28 mouse cellular contexts compared by ENCODE assay signal in the genomic region with DNA sequence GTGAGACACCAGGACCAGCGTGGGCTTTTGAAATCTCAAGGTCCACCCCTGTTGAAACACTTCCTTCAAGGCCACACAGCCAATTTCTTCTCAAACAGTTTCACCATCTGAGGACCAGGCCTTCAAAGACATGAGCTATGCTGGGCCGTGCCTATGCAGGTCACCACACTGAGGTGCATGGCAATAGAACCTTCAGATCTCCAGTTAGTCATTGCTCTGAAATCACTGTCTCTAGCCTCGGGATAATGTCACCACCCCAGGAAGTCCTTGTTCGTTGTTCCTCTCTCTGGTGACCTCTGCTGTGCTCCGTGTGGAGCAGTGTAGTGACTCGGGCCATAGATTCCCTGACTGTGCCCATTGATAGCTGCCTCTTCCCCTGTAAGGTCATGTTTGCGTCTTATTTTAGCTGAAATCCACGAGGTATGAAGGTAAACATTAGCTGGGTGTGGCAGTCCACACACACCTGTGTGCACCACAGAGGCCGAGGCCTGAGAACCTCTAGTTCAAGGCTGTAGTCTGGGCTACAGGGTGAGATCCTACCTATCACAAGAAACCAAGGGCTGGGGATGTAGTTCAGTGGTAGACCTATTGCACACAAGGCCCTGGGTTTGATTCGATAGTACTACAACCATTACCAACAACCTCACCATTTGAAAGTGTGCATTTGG. TPM values are rescaled to one million over a fixed set of nuclear protein-coding genes. Genes with fewer than 3 reads are reported as not detected.
A peak's percentile ranks its signal among the peaks of the same experiment; 100 is the strongest.
DNase-seq lines count a peak whose midpoint lies in the region; ATAC-seq lines count a peak whose summit lies in the region.
"Had no signal": no experiment of that assay in that cellular context is flagged by ENCODE, and none has a peak within 500 bp of the region (broad histone marks: within the 10 kb centered on the region; RNA-seq: fewer than 3 reads in every experiment).

No protein-coding gene starts in this region.

- H3K9ac ChIP-seq in intestine, embryonic 15.5 days = no peak overlapping the region
- H3K9ac ChIP-seq in stomach, embryonic 14.5 days (replicated peaks; ENCODE audit: low read depth, low read length) = no peak overlapping the region
- H3K9ac ChIP-seq: forebrain, embryonic 15.5 days; hindbrain, embryonic 13.5 days; limb, embryonic 12.5 days; midbrain, embryonic 12.5 days; neural tube, embryonic 12.5 days had no signal

- no peak overlapping the region for H3K4me2 ChIP-seq in intestine, embryonic 15.5 days (replicated peaks)
- H3K4me2 ChIP-seq in stomach, embryonic 14.5 days (replicated peaks; ENCODE audit: low read depth, low read length) = no peak overlapping the region
- H3K4me2 ChIP-seq: forebrain, embryonic 15.5 days; hindbrain, embryonic 13.5 days; limb, embryonic 12.5 days; midbrain, embryonic 12.5 days; neural tube, embryonic 12.5 days had no signal

- no peaks in the 10 kb centered on the region for H3K27me3 ChIP-seq in intestine, embryonic 15.5 days (replicated peaks)
- no peaks in the 10 kb centered on the region for H3K27me3 ChIP-seq in stomach, embryonic 14.5 days (ENCODE audit: control insufficient read depth, insufficient read depth, low read length)
- H3K27me3 ChIP-seq: CH12.LX; forebrain, embryonic 15.5 days; hindbrain, embryonic 13.5 days; limb, embryonic 12.5 days; midbrain, embryonic 12.5 days; neural tube, embryonic 12.5 days; Patski had no signal

- intact Hi-C loops in heart, postnatal 25 days (cut with DNase I) = no loop called here
- intact Hi-C loops in gastrocnemius, postnatal 14 days (cut with DNase I; ENCODE audit: low total_unique reads) = loop anchor here (10.0 kb wide), 1 partner anchor 214 kb away; no protein-coding TSS in a partner anchor

- H3K9me3 ChIP-seq in intestine, embryonic 15.5 days = no peaks in the 10 kb centered on the region
- no peaks in the 10 kb centered on the region for H3K9me3 ChIP-seq in stomach, embryonic 14.5 days (ENCODE audit: control insufficient read depth, low read depth, low read length)
- H3K9me3 ChIP-seq: embryonic facial prominence, embryonic 10.5 days; forebrain, embryonic 15.5 days; G1E; hindbrain, embryonic 13.5 days; limb, embryonic 12.5 days; midbrain, embryonic 12.5 days; neural tube, embryonic 12.5 days had no signal

- ATAC-seq in intestine, embryonic 15.5 days = peak; percentile 44; the same call in 1 of the 2 replicates
- 0 out of 2 replicates have a peak, but pooled peaks have one; percentile 28 for ATAC-seq in stomach, embryonic 14.5 days (ENCODE audit: insufficient number of reproducible peaks, insufficient read depth, low FRiP score, low read depth)
- ATAC-seq: forebrain, embryonic 15.5 days; lung, postnatal 0 days; Patski had no signal

- H3K27ac ChIP-seq in intestine, embryonic 15.5 days = no peak overlapping the region
- no peak overlapping the region for H3K27ac ChIP-seq in stomach, embryonic 14.5 days (ENCODE audit: low read length)
- H3K27ac ChIP-seq: embryonic facial prominence, embryonic 10.5 days; forebrain, embryonic 15.5 days; hindbrain, embryonic 13.5 days; limb, embryonic 12.5 days; macrophage; midbrain, embryonic 12.5 days; neural tube, embryonic 12.5 days had no signal

- no peaks in the 10 kb centered on the region for H3K36me3 ChIP-seq in intestine, embryonic 15.5 days
- no peaks in the 10 kb centered on the region for H3K36me3 ChIP-seq in stomach, embryonic 14.5 days (ENCODE audit: control insufficient read depth, insufficient read depth, low read length)
- H3K36me3 ChIP-seq: embryonic facial prominence, embryonic 10.5 days; forebrain, embryonic 15.5 days; hindbrain, embryonic 13.5 days; limb, embryonic 12.5 days; midbrain, embryonic 12.5 days; neural tube, embryonic 12.5 days had no signal

- no peak overlapping the region for H3K4me3 ChIP-seq in intestine, embryonic 15.5 days (replicated peaks)
- H3K4me3 ChIP-seq in stomach, embryonic 14.5 days (ENCODE audit: low read depth, low read length) = no peak overlapping the region
- H3K4me3 ChIP-seq: embryonic facial prominence, embryonic 10.5 days; forebrain, embryonic 15.5 days; hindbrain, embryonic 13.5 days; limb, embryonic 12.5 days; midbrain, embryonic 12.5 days; neural tube, embryonic 12.5 days had no signal

- peak; percentile 64 for DNase-seq in heart, adult 11 months
- DNase-seq in heart, postnatal 25 days (ENCODE audit: low spot score) = no peak
- peak; percentile 44 for DNase-seq in 416B (ENCODE audit: low read depth)
- no peak for DNase-seq in right cerebral cortex, postnatal 10 days (ENCODE audit: low spot score in 2 of 2)
- no peak for DNase-seq in gastrocnemius, postnatal 14 days
- DNase-seq: adrenal gland, postnatal 10 days; B cell, adult 2 months; cerebellum, adult 11 months; cerebellum, postnatal 10 days; heart, adult 18-20 months; heart, postnatal 36 days; kidney, adult 8-10 months; kidney, postnatal 14 days; layer of hippocampus, postnatal 36 days; thymus, postnatal 14 days had no signal

- no peaks in the 10 kb centered on the region for H3K4me1 ChIP-seq in intestine, embryonic 15.5 days (replicated peaks)
- no peaks in the 10 kb centered on the region for H3K4me1 ChIP-seq in stomach, embryonic 14.5 days (ENCODE audit: control insufficient read depth, insufficient read depth, low read length)
- H3K4me1 ChIP-seq: forebrain, embryonic 15.5 days; hindbrain, embryonic 13.5 days; limb, embryonic 12.5 days; midbrain, embryonic 12.5 days; neural tube, embryonic 12.5 days had no signal

- 72% methylated on average over 10 of the region's 10 CpGs for WGBS in intestine, embryonic 15.5 days
- 69% methylated on average over 10 of the region's 10 CpGs for WGBS in stomach, embryonic 14.5 days

RNA-seq across cellular contexts. Expression of a gene that starts 29.3 kb away (rescaled TPM):
- 10 to 100 TPM; 68.7 to 74.8 TPM for total RNA-seq in heart, postnatal 25 days (2021)
- polyA plus RNA-seq in intestine, embryonic 15.5 days (2015; fragmentation: Nextera tagmentation; extraction: Ambion mirVana) = 237 and 255 TPM in 2 replicates
- 164 and 206 TPM in 2 replicates for polyA plus RNA-seq in stomach, embryonic 14.5 days (2014; fragmentation: Nextera tagmentation; extraction: Ambion mirVana)
- total RNA-seq in gastrocnemius, postnatal 14 days (2021) = 10 to 100 TPM; 42.7 to 47.5 TPM

RNA-seq across cellular contexts. Expression of a gene that starts 46.5 kb away (rescaled TPM):
- 1 to 10 TPM; 9.4 to 9.7 TPM for total RNA-seq in heart, postnatal 25 days (2021)
- 9.0 and 9.6 TPM in 2 replicates for polyA plus RNA-seq in intestine, embryonic 15.5 days (2015; fragmentation: Nextera tagmentation; extraction: Ambion mirVana)
- 17.2 and 19.7 TPM in 2 replicates for polyA plus RNA-seq in stomach, embryonic 14.5 days (2014; fragmentation: Nextera tagmentation; extraction: Ambion mirVana)
- total RNA-seq in gastrocnemius, postnatal 14 days (2021) = 1 to 10 TPM; 6.5 to 9.3 TPM

RNA-seq across cellular contexts. Expression of a gene that starts 50.9 kb away (rescaled TPM):
- 10 to 100 TPM; 17.9 to 23.5 TPM for total RNA-seq in heart, postnatal 25 days (2021)
- polyA plus RNA-seq in intestine, embryonic 15.5 days (2015; fragmentation: Nextera tagmentation; extraction: Ambion mirVana) = 15.4 and 17.7 TPM in 2 replicates
- polyA plus RNA-seq in stomach, embryonic 14.5 days (2014; fragmentation: Nextera tagmentation; extraction: Ambion mirVana) = 17.7 and 19.4 TPM in 2 replicates
- total RNA-seq in gastrocnemius, postnatal 14 days (2021) = 10 to 100 TPM; 11.0 to 11.1 TPM

Comparison
In these comparisons a context has a peak if more than half of its experiments do, and no peak if none do; other contexts are left out.
1. DNase-seq: peak in heart, adult 11 months (single experiment) and 416B (single experiment); none in heart, postnatal 25 days (single experiment), right cerebral cortex, postnatal 10 days (0 of 2) and gastrocnemius, postnatal 14 days (single experiment).